Mouse (Mus musculus) cerebellum, adult (tissue): Measurements from ENCODE around the gene Fignl2.

ENCODE experiments used
- ATAC-seq: cut with Nextera tagmentation; 2 replicates; pipeline ENCODE4 v1.9.2; 2017; ENCODE audit warnings: mild to moderate bottlenecking, moderate library complexity, mixed read lengths; ENCODE audit not compliant: insufficient number of reproducible peaks, low FRiP score, low TSS enrichment

The Fignl2 gene

DNA sequence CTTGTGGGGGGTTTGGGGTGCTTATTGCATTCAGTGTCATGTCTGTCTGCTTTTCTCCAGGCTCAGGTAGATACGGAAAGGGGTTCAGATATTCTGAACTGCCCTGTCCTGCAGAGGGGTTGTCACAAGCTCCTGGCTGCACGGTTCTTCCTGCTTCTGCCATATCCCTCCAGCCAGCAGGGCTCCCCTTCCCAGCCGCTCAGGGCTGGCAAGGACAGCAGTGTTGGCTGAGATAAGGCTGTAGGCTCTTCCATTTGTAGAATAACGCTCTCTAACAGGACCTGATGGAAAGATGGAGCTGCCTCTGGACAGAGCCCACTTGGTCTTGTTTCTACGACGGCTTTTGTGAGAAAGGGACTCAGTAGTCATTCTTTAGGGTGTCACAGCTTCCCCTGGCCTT, 36.4 kb downstream of the Fignl2 start:
- ATAC-seq = no peak

DNA sequence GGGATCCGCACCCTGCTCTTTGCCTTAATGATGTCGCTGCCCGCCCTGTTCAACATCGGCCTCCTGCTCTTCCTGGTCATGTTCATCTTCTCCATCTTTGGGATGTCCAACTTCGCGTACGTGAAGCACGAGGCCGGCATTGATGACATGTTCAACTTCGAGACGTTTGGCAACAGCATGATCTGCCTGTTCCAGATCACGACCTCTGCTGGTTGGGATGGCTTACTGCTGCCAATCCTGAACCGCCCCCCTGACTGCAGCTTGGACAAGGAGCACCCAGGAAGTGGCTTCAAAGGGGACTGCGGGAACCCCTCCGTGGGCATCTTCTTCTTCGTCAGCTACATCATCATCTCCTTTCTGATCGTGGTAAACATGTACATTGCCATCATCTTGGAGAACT, 38.7 kb downstream of the Fignl2 start:
- no peak for ATAC-seq

DNA sequence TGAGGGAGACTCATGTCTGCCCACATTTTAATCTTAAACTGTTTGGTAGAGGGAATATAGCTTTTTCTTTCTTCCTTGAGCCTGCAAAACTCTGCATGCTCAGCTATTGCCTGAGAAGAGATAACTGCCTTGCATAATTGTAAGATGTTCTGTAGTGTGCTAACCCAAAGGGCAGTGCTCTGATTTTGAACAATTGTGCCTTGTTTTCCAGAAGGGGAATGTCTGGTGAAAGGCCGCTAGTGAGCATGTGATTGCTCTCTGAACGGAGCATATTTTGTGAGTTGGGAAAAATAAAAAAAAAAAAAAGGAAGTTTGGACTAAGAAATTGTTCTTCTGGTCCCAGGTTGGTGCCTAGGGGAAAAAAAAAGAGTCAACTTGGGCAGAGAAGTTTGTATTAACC, 49.4 kb downstream of the Fignl2 start:
- ATAC-seq = no peak

DNA sequence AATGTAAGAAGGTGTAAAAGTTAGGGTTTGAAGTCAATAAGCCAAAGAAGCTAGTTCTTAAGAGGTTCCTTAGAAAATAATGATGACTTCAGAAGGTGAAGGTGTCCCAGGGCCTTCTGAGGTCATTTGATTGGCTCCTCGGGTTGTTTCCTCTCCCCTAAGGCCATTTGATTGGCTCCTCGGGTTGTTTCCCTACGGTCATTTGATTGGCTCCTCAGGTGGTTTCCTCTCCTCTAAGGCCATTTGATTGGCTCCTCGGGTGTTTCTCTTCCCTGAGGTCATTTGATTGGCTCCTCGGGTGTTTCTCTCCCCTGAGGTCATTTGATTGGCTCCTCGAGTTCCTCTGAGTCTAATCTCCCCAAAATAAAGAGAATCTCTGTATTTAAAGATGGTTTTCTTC, 67.0 kb downstream of the Fignl2 start:
- ATAC-seq = no peak

DNA sequence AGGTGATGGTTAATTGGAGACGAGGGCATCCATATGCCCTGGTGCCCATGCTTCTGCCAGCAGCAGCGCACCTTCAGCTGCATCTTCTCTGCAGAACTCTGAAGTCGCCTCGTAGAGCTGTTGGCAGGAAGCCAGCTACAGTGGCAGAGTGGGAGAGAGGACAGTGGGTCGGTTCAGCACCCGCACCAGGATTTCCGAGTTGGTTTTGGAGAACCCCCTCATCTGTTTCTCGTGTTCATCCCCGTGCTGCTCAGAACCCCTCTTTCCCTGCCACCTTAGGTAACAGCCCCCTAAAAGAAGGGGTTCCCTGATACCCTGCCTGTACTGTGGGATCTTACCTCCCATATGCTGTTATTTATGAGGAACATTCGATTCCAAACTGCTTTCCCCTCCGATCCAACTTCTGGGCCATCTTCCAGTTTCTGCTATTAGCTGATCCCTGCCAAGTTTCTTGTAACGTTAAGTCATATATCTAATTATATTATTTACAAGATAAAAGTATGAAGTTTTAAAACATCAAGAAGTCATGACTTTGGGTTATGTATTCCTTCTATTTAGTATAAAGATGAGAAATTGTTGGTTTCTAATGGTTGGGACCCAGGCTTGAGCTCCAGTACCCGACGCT, 69.9 kb downstream of the Fignl2 start:
- ATAC-seq = no peak

DNA sequence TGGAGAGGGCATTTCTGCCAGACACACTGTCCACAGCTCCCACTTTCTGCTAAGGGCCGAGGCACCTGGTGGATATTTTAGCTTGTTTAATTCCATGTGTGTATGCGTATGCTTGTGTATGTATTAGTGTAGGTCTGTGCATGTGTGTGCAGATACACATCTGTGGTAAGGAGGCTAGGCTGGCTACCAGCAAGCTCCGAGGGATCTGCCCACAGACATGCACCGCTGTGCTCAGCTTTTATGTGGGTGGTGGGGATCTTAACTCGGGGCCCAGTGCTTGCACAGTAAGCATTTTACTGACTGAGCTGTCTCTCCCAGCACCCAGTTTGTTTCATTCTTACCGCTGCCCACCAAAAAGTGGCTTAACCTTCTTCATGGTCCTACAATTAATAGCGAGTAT, 71.1 kb downstream of the Fignl2 start:
- ATAC-seq = no peak

DNA sequence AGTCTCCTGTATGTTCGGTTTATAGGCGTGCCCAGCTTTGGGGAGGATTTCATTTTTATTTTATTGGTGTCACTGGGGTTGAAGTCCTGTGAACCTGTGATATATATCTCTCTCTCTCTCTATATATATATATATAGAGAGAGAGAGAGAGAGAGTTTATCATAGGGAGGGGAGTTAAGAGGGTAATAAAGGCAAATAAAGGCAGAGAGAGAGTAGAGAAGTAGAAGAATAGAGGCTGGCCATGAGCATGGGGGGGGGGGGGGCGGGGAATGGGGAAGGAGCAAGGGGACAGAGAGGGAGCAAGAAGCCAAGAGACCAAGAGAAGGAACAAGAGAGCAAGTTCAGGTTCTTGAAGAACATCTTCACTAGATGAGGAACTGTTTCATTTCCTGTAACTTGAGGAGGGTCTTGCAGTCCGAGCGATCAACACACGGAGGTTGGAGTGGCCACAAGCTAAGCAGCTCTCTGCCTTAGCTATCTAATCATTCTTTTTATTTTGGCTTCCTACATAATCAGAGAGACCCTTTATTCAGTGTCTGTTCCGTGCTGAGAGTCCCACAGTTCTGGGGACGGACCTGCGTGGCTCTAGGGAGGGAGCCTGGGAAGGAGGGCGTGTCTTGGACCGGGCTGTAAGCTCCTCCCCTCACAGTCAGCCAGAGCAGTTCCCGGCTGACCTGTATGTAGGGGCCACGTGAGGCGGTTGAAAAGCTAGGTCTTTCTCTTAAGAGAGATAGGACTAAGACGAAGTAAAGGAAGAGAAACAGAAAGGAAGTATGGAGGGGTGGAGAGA, 71.9 kb downstream of the Fignl2 start:
- ATAC-seq = no peak

DNA sequence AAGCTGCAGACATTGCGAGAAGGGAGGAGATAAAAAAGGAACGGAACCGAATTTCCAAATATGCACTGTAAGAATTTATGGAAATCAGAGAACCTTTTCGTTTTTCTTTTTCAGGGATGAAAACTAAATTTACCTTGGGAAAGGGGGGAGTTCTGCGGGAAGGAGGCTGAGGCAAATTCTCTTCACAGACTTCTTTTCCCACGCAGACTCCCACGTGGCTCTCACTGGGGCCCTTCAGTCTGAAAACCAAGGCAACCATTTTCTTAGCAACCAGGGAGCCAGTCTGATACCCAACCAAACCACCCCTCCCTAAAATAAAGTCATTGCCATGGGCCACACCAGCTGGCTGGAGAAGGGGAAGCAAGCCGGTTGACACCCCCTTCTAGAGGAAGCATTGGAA, 72.7 kb downstream of the Fignl2 start:
- ATAC-seq = no peak

DNA sequence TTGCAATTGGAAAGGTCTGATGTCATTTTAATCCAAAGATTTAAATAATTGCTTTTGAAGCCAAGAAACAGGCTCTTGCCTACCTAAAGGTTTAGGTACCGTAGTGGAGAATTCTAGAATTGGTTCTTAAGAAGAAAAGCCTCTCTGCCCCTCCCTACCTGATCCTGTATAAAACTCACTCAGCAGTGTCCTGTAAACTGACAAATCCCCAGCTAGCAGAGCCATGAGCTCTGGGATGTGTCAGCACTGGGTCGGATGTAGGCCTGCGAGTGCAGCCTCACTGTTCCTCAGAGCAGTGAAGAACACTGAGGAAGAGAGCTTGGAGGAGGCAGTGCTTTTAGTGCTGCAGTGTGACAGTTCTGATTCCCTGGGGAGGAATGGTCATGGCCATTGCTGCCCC, 73.8 kb downstream of the Fignl2 start:
- no peak for ATAC-seq

DNA sequence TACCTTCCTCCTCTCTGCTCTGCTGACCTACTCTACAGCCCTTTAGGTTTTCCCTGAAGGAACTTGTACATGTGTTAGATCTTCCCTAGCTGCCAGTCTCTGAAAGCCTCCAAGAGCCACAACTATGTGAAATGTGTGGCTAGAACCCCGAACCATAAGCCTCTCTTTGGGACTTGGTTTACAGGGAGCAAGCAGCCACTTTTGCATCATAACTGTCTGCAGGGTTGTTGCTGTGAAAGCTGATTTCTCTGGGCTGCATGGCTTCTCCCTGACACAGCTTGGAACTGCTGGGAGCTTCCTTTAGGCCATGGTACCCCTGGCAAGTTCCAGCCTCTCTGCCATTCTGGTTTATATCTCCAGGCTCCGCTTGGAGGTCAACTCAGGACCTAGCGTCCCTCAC, 75.9 kb downstream of the Fignl2 start:
- no peak for ATAC-seq

DNA sequence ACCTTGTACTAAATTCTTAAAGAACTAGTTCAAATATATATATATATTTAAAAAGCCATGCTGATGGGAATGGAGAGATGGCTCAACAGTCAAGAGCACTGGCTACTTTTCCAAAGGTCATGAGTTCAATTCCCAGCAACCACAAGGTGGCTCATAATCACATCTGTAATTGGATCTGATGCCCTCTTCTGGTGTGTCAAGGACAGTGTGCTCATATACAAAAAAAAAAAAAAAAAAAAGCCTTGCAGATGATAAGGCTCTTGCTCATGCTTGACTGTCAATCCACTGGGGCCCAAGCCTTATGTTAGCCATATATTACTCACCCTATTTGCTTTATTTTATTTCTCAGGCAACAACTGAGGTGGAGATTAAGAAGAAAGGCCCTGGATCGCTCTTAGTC, 76.7 kb downstream of the Fignl2 start:
- no peak for ATAC-seq
